Mouse (Mus musculus): ENCODE measurements around the gene Clstn2. TPM values are rescaled to one million over a fixed set of nuclear protein-coding genes. Genes with fewer than 3 reads are reported as not detected.

Gene Clstn2
- polyA plus RNA-seq, 1 experiment from 2014 or later, result 0.05 TPM

DNA sequence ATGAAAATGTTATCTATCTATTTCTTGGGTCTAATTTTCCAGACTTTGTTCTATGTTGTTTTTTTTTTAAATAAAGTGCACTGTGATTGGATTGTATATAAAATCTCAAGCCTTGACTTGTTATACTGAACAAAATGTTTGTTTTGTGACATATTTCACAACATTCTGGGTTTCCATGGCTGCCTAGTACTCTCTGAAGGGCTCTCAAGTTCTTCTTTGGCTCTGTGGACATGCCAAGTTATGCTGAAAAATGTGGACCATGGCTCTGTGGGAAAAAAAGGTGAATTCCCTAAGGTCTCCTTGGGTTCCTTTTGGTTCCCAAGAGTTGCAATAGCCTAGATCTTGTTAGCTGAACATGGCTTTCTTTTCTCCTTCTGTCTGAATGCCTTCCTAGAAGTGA lies 353.1 kb downstream of the Clstn2 start:
- DNase-seq (ENCODE audit: low spot score), result no peak

DNA sequence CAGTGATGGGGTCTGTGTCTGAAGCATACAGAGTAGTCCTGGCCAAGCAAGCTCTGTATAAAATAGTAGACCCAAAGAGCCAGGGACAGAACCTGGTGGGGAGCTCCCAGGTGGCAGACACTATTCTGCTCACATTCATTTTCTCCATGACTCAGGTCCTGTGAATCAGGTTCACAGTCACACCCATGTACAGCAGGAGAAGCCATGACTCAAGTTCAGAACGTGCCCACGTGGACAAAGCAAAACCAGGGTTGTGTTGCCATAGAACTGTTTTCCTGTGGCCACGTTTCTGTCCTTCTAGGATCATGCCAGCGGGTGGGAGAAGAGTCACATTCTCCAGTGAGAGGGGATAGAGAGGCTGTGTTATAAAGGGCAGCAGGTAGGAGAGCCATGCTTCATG lies 353.9 kb downstream of the Clstn2 start:
- no peak for DNase-seq (ENCODE audit: low spot score)

GRCm38 (mm10) chr9:97677075-97677474 lies 355.9 kb downstream of the Clstn2 start:
- DNase-seq (ENCODE audit: low spot score), result no peak

DNA sequence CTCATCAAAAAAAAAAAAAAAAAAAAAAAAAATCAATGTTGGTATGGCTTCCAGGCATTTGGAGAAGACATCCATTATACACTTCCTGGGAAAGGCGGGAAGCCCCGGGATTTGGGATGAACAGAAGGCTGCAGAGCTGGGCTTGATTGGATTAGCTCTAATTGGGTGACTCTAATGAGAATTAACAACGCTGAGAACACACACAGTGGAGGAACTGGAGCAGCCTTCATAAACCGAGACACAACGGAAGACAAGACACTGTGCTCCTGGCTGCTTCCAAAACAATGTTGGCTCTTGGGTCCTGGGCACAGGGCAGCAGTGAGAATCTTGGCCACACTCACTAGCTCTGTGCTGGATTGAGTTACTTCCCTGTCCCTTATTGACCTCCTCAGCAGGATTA lies 360.3 kb downstream of the Clstn2 start:
- no peak for DNase-seq (ENCODE audit: low spot score)

- no peak for DNase-seq (ENCODE audit: low spot score)
These were observed 360.8 kb downstream of the Clstn2 start for GRCm38 (mm10) chr9:97672224-97672623.

GRCm38 (mm10) chr9:97670666-97671065 lies 362.3 kb downstream of the Clstn2 start:
- DNase-seq (ENCODE audit: low spot score), result no peak

DNA sequence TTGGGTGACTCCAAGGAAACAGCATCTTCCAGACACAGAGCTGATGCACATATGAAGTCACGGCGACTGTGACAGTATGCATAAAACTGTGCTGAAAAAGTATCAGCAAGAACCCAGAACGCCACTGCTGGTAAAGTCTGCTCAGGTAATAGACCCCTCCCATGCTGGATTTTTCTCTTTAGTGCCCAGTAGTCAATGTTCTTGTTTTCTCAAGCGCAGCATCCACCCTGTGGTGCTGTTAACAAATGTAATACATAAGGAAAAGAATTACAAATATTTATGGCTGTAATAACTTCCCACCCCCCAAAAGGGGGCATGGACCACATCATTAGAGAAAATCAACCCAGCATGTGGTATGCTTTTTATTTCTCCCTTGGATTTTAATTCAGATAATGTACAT lies 372.0 kb downstream of the Clstn2 start:
- DNase-seq (ENCODE audit: low spot score), result no peak

- no peak for DNase-seq (ENCODE audit: low spot score)
These were observed 374.2 kb downstream of the Clstn2 start for GRCm38 (mm10) chr9:97658736-97659135.

- DNase-seq (ENCODE audit: low spot score), result no peak
These were observed 384.6 kb downstream of the Clstn2 start for GRCm38 (mm10) chr9:97648409-97648808.

- DNase-seq (ENCODE audit: low spot score), result no peak
These were observed 387.2 kb downstream of the Clstn2 start for GRCm38 (mm10) chr9:97645746-97646145.

DNA sequence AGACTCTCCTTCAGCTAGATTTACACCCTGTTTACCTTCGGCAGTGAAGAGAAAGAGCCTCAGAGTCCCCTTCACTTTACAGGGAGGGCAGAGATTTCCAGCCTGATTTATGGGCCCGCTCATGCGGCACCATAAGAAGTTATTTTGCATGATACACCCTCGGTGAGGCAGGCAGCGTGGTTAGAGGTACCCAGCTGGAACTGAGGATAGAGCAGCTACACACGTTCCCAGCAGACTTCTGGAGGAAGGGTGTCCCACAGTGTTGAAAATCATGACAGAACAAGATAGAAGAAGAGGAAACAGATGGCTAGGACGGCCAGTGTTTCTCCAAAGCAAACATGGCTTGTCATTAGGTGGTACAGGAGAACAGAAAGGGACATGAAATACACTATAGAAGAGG lies 390.6 kb downstream of the Clstn2 start:
- no peak for DNase-seq (ENCODE audit: low spot score)

GRCm38 (mm10) chr9:97639967-97640549 lies 392.9 kb downstream of the Clstn2 start:
- DNase-seq (ENCODE audit: low spot score), result no peak

DNA sequence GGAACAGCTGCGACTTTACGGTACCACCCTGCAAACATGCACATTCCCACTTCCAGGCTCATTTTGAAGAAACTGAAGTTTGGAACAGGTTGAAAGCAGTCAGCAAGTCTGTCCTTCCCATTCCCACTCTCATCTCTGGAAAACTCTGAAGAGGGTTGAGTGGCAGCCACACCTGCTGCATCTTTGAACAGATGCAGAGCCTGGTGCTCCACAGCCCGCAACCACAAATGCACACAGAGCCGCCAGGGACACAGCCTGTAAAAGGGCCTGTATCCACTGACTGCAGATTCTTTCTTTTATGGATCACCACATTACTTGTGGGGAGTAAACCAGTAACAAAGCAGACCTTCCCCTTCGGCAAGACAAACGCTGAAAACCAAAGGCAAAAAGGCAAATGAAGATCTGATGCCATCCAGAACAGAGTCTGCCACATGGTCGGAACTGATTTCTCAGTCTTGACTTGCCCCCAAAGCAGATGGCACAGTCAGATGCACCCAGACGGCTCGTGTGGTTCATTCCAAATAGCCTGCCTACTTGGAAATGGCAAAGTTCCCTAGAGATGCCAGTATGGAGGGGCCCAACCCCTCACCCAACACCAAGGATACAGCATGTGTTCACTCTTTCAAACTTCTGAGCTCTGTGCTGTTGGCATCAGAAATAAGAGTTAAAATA lies 394.2 kb downstream of the Clstn2 start:
- no peak for DNase-seq (ENCODE audit: low spot score)

DNA sequence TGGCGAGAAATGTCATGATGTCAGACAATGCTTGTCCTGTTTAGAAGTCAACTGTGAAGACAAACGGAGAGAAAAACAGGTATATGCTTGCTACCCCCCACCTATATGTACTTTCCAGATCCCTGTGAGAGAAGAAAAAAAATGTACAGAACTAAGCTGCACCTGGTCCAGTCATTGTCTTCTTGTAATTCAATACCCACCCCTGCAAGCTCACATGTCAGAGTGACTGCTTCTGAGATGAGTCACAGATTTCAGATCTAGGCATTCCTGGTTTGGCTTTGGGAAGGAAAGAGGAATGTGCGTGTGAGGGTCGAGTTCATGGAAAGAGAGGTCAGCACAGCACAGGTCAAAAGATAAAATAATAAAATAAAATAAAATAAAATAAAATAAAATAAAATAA lies 397.6 kb downstream of the Clstn2 start:
- no peak for DNase-seq (ENCODE audit: low spot score)

DNA sequence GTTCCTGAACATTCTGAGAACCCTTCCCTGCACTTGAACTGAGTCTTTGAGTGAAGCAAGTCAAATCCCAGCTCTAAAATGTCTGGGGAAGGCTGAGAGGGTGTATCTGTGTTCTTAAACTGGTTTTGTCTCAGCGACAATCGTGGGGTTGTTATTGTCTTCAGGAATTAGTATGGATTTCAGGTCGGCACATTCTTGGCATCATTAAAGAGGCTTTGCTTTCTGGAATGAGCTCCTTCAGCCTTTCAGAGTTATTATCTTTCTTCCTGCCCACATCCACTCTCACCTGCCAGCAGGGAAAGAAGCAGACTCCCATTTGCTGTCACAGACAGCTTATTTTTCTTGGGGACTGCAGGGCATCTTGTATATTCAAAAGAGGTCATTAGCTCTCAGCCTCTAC lies 398.1 kb downstream of the Clstn2 start:
- no peak for DNase-seq (ENCODE audit: low spot score)

DNA sequence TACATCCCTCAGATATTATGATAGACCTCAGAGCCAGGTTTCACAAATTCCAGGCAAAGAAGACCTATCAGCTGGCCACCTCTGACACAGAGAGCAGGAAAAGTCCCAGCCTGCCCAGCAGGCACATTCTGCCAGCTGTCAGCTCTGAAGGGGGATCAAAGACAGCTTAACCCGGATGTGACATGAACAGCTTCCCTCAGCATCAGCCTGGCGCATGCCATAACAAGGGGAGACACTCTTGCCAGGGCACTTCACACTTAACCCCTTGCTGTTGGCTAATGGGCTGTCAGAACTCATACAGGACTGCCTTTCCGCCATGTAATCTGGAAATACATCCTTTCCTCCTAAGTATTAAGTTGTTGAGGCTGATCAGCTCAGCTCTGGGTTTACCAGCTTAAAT lies 403.8 kb downstream of the Clstn2 start:
- DNase-seq (ENCODE audit: low spot score), result no peak

DNA sequence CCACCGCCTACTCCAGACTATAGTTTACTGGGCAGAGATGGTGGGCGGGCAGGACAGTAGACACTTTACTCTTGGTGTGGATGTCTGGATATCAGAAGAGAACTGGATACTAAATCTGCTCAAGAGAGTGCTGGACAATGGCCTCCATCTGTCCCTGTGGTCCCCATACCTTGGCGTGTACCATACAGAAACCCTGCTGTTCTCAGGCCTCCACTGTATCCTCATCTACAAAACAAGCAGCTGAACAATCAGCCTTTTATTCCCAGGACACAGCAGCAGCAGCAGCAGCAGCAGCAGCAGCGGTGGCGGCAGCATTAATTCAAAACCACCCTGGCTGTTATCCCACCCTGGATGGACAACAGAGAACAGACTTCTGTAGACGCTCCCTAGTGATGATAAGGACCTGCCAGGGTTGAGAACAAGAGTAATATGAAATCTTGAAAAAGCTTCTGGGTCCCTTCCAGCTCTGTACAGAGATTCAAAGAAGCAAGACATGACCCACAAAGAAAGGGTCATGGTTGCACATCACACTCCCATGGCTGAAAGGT lies 404.5 kb downstream of the Clstn2 start:
- DNase-seq (ENCODE audit: low spot score), result no peak

GRCm38 (mm10) chr9:97627916-97628315 lies 405.1 kb downstream of the Clstn2 start:
- no peak for DNase-seq (ENCODE audit: low spot score)

DNA sequence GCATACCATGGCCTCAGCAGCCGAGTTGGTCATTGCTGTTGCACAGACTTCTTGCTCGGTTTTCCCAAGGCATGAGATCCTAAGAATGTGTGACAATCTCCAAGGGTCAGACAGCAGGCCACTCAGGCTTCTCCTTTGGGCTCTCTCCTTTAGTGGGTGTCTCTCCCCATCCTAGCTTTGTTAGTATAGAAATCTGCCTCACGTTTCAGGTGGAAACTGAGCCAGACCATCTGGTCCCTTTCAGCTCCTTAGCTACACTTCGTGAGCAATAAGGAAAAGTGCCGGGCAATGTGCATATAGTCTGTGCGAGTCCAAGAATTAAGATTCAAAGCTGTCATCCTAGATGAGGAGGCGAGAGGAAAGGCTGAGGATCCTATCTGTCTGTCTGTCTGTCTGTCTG lies 422.4 kb downstream of the Clstn2 start:
- no peak for DNase-seq (ENCODE audit: low spot score)

GRCm38 (mm10) chr9:97603729-97604128 lies 429.3 kb downstream of the Clstn2 start:
- DNase-seq (ENCODE audit: low spot score), result no peak

DNA sequence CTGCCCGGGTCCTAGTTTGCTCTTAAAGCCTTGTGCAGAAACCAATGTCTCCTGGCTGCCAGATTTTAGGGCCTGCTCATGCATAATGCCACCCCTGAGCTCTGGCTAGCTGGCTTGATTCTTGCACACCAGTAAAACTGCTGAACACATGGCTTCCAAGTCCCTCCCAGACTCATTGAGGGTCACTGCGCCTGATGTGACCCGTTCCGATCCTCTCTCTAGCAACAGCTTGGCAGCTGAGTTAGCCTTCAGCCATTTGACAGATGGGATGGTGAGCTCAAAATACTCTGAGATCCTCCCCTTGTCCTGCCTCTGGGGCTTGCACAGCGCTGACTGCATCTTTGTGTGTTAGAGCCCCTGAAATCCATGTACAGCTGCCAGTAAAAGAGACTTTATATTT lies 430.5 kb downstream of the Clstn2 start:
- DNase-seq (ENCODE audit: low spot score), result no peak

DNA sequence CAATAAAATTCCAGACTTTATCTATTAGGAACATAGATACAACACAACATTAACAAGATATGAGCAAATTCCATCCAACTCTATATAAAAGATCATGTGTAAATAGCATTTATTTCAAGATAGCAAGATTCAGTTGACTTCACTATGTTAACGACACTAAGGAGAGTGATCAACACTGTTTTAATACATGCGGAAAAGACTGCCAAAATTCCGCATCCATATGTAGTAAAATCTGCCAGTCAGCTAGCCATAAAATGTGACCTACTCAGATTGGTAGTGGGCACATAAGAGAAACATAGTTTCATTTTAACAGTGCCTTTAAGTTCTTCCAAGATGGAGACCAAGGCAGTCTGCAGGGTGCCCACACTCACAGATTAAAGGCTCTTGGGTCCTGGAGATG lies 434.0 kb downstream of the Clstn2 start:
- no peak for DNase-seq (ENCODE audit: low spot score)

GRCm38 (mm10) chr9:97590712-97591111 lies 442.3 kb downstream of the Clstn2 start:
- DNase-seq (ENCODE audit: low spot score), result no peak
